Mouse (Mus musculus) midbrain, embryonic 14.5 days (tissue): ENCODE measurements around the gene Cd19. TPM values are rescaled to one million over a fixed set of nuclear protein-coding genes. Genes with fewer than 3 reads are reported as not detected.

Source experiments
- ATAC-seq: fragments of 200-750 bp; cut with Nextera tagmentation; 2 replicates; pipeline ENCODE4 v1.8.0; 2017; ENCODE audit warnings: moderate number of reproducible peaks, moderate library complexity; ENCODE audit not compliant: low FRiP score, low TSS enrichment
- DNase-seq: peaks from one replicate; pipeline ENCODE4 v3.0.0-alpha.2; 2015
- H3K27ac ChIP-seq: fragments of 300-500 bp; sonication (generic); replicated peaks from 2 replicates; pipeline ENCODE4 v1.5.1; 2014; ENCODE audit warnings: mild to moderate bottlenecking, low read depth, low read length, moderate library complexity
- H3K27me3 ChIP-seq: fragments of 300-500 bp; sonication (generic); 2 replicates; pipeline ENCODE4 v1.6.1; 2014; ENCODE audit warnings: low read length, control low read depth, mixed read lengths; ENCODE audit not compliant: control insufficient read depth, insufficient read depth
- H3K36me3 ChIP-seq: fragments of 300-500 bp; sonication (generic); 2 replicates; pipeline ENCODE4 v1.6.1; 2014; ENCODE audit warnings: low read length, control low read depth; ENCODE audit not compliant: control insufficient read depth, insufficient read depth
- H3K4me1 ChIP-seq: fragments of 300-500 bp; sonication (generic); 2 replicates; pipeline ENCODE4 v1.6.1; 2014; ENCODE audit warnings: mild to moderate bottlenecking, antibody characterized with exemption, low read length, control low read depth; ENCODE audit not compliant: control insufficient read depth, insufficient read depth
- H3K4me2 ChIP-seq: fragments of 300-500 bp; sonication (generic); 2 replicates; pipeline ENCODE4 v1.6.1; 2014; ENCODE audit warnings: mild to moderate bottlenecking, low read length, moderate library complexity
- H3K4me3 ChIP-seq: fragments of 300-500 bp; sonication (generic); replicated peaks from 2 replicates; pipeline ENCODE4 v1.5.1; 2014; ENCODE audit warnings: low read depth, low read length
- H3K9ac ChIP-seq: fragments of 300-500 bp; sonication (generic); replicated peaks from 2 replicates; pipeline ENCODE4 v1.6.1; 2014; ENCODE audit warnings: mild to moderate bottlenecking, low read length, moderate library complexity
- H3K9me3 ChIP-seq: fragments of 300-500 bp; sonication (generic); 2 replicates; pipeline ENCODE4 v1.6.1; 2016; ENCODE audit warnings: low read length, control low read depth, mixed read lengths; ENCODE audit not compliant: control insufficient read depth
- WGBS: fragments of 180-500 bp; shearing (Covaris S2); extraction: QIAGEN DNeasy Blood & Tissue Kit; methylation state at CpG from one replicate; pipeline ENCODE4 v1.1.7; 2014; 5-methylcytosine and 5-hydroxymethylcytosine counted together
- polyA plus RNA-seq: library from polyadenylated mRNA; unstranded; fragments of >200 nt; fragmentation: Nextera tagmentation; extraction: Ambion mirVana; gene quantifications from 2 replicates; pipeline ENCODE4 v1.2.1, GENCODE M21; 2014

Gene Cd19
- not detected in 2 replicates for polyA plus RNA-seq

DNA sequence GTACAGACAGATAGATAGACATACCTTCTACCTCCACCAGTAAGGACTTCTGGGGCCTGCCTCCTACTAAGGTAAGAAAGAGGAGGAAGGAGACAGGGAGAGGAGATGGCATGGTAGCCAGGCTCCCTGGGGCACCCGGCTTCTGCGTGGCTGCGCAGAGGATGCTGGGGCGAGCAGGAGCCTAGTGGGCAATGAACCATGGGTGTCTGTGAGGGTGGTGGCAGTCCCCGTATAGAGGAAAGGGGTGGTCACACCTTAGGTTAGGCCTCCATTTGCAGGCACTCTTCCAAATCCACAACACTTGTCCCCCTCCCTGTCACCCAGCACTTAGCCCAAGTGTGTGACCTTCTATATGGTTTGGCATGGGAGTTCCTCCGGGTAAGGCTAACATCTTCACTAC is at the start of gene Cd19:
Gene Cd19, minus strand, starts transcription at position 165 of the 400 bp plus-strand sequence.
- Histone ChIP-seq H3K27me3 (no peaks in the 10 kb centered on the region), H3K9ac (no peak within 1 kb of the TSS), H3K36me3 (no peaks in the 10 kb centered on the region), H3K4me1 (no peaks in the 10 kb centered on the region), H3K4me2 (no peak within 1 kb of the TSS), H3K27ac (no peak within 1 kb of the TSS), H3K9me3 (no peaks in the 10 kb centered on the region), H3K4me3 (no peak within 1 kb of the TSS)
- WGBS: 89% methylated on average over 6 of the region's 6 CpGs
- DNase-seq: no peak
- no peak for ATAC-seq

DNA sequence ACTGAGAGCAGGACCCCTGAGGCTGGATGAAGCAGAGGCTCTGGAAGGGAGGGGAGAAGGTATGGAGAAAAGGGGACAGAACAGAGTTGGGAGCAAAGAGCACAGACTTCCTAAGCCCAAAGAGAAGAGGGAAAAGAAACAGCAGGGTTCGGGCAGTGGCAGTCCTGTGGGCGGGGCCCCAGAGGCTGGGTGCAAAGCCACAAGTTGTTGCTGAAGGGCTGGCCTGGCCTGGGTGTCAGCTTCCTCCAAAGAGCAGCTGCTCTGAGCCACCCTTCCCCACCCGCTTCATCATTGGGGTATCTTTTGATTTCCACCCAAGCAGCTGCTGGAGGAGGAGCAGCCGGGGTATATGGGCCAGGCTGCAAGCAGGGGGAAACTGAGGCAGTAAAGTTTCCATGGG is 49.4 kb upstream of the Cd19 start:
- Histone ChIP-seq H3K36me3 (peaks cover 31% of the 10 kb centered on the region), H3K4me3 (no peak overlapping the region), H3K9me3 (no peaks in the 10 kb centered on the region), H3K9ac (no peak overlapping the region), H3K4me2 (no peak overlapping the region), H3K27me3 (no peaks in the 10 kb centered on the region), H3K27ac (no peak overlapping the region), H3K4me1 (no peaks in the 10 kb centered on the region)
- no peak for DNase-seq
- 70% methylated on average over 4 of the region's 4 CpGs for WGBS
- ATAC-seq: no peak

DNA sequence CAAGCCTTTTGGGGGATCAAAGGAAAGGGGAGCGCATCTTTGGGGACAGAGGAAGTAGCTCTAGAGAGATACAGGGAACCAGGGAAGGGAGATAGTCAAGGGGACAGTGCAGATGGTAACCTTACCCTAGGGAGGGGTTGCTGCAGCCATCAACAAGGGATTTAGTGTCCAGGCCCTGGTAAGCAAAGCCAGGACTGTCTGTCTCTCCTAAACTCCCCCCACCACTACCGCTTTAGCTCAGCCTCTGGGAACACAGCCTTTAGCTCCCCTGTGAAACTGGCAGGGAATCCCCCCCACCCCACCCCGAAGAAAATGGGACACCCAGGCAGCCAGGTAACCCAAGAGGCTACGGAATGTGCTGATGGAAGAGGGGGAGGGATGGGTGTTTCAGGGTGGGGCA is 48.9 kb upstream of the Cd19 start:
- ATAC-seq: no peak
- no peak for DNase-seq
- no peak overlapping the region for H3K27ac ChIP-seq

DNA sequence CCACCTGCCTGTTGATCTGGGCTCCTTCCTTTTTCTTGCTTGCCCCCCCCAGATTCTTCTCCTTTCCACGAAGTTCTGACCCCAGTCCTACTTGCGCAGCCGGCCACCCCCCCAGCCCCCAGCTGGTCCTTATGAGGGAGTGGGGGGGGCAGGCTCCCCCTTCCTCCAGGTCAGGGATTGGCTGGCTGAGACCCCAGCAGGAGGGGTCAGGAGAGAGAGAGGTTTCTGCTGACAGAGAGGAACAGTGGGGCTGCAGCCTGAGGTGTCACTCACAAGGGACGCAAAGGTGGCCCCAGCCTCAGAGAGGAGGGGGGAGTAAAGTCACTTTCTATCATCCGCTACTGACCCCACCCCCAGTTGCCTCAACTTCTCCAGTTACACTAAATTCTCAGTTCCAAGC is 48.3 kb upstream of the Cd19 start, which contains the start of gene Atp2a1:
Gene Atp2a1, minus strand, starts transcription at position 105 of the 400 bp plus-strand sequence.
- no peak within 1 kb of the TSS for H3K4me3 ChIP-seq
- no peak for ATAC-seq
- H3K9ac ChIP-seq: no peak within 1 kb of the TSS
- peaks cover 20% of the 10 kb centered on the region for H3K36me3 ChIP-seq
- no peaks in the 10 kb centered on the region for H3K4me1 ChIP-seq
- WGBS: 55% methylated on average over 5 of the region's 5 CpGs
- no peak within 1 kb of the TSS for H3K27ac ChIP-seq
- no peak for DNase-seq
- no peaks in the 10 kb centered on the region for H3K9me3 ChIP-seq
- no peak within 1 kb of the TSS for H3K4me2 ChIP-seq
- no peaks in the 10 kb centered on the region for H3K27me3 ChIP-seq

More for the DNA sequence above, 48.9 kb upstream of the Cd19 start:
- Histone ChIP-seq H3K9me3 (no peaks in the 10 kb centered on the region), H3K36me3 (peaks cover 25% of the 10 kb centered on the region), H3K4me2 (no peak overlapping the region), H3K9ac (no peak overlapping the region), H3K27me3 (no peaks in the 10 kb centered on the region), H3K4me1 (no peaks in the 10 kb centered on the region), H3K4me3 (no peak overlapping the region)
- WGBS: 62% methylated on average over 4 of the region's 4 CpGs

GRCm38 (mm10) chr7:126461626-126462025 is 46.9 kb upstream of the Cd19 start:
- no peaks in the 10 kb centered on the region for H3K27me3 ChIP-seq
- H3K4me2 ChIP-seq: no peak overlapping the region
- H3K4me3 ChIP-seq: no peak overlapping the region
- H3K9me3 ChIP-seq: no peaks in the 10 kb centered on the region
- H3K4me1 ChIP-seq: no peaks in the 10 kb centered on the region
- ATAC-seq: no peak
- 67% methylated on average over 3 of the region's 3 CpGs for WGBS
- DNase-seq: no peak
- H3K36me3 ChIP-seq: peaks cover 6% of the 10 kb centered on the region; the same call in 1 of the 2 replicates
- no peak overlapping the region for H3K27ac ChIP-seq
- no peak overlapping the region for H3K9ac ChIP-seq

DNA sequence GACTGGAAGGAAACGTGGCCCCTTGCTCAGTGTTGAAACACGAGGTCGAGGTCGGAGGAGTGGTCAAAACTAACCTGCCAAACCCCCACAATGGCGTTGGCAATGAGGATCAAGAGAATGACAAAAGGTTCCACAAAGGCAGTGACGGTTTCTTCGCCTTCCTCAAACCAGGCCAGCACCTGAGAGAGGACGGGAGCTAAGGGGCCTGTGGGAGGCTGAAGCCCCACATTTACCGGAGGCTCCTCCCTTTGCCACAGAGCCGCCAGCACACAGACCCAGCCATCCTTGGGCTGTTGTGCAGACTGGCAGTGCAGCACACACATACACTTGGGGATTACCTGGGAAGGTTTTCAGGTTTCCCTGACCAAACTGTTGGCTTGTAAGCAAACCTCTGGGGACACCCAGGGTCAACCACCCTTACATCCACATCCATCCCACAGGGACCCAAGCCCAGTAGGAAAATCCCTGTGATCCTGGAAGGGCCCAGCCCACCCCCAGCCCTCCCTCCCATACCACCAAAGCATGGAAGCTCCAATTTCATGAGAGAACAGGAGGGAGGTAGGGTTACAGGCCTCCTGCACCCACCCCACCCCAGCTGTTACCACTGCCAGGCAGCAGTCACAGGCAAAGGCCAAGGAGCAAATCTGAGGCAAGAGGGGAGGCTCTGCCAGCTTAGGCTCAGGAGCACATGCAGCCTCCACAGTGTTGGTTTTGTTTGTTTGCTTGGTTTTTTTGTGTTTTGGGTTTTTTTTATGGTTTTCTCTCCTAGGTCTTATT is 46.1 kb upstream of the Cd19 start:
- H3K9me3 ChIP-seq: no peaks in the 10 kb centered on the region
- DNase-seq (no peak), ATAC-seq (no peak)
- no peaks in the 10 kb centered on the region for H3K4me1 ChIP-seq
- 53% methylated on average over 10 of the region's 10 CpGs for WGBS
- H3K27ac ChIP-seq: no peak overlapping the region
- H3K4me3 ChIP-seq: no peak overlapping the region
- H3K36me3 ChIP-seq: no peaks in the 10 kb centered on the region
- no peaks in the 10 kb centered on the region for H3K27me3 ChIP-seq
- no peak overlapping the region for H3K9ac ChIP-seq
- H3K4me2 ChIP-seq: no peak overlapping the region

GRCm38 (mm10) chr7:126458844-126459618 is 44.3 kb upstream of the Cd19 start:
- Histone ChIP-seq H3K4me1 (no peaks in the 10 kb centered on the region), H3K27me3 (no peaks in the 10 kb centered on the region), H3K36me3 (no peaks in the 10 kb centered on the region), H3K9me3 (no peaks in the 10 kb centered on the region), H3K9ac (no peak overlapping the region), H3K4me3 (no peak overlapping the region), H3K4me2 (no peak overlapping the region), H3K27ac (no peak overlapping the region)
- no peak for ATAC-seq
- whole genome bisulfite sequencing: 85% methylated on average over 11 of the region's 11 CpGs
- no peak for DNase-seq

- Histone ChIP-seq H3K27me3 (no peaks in the 10 kb centered on the region), H3K9ac (no peak overlapping the region), H3K4me3 (no peak overlapping the region), H3K9me3 (no peaks in the 10 kb centered on the region), H3K36me3 (no peaks in the 10 kb centered on the region), H3K4me1 (no peaks in the 10 kb centered on the region), H3K4me2 (no peak overlapping the region), H3K27ac (no peak overlapping the region)
- DNase-seq (no peak), ATAC-seq (no peak)
- 80% methylated on average over 5 of the region's 5 CpGs for WGBS
Observed at GRCm38 (mm10) chr7:126458225-126458624, 43.5 kb upstream of the Cd19 start.
